Mouse (Mus musculus) kidney, postnatal 14 days (tissue): ENCODE measurements around the gene Fbxl13.

Source experiments
- DNase-seq: peaks from one replicate; pipeline ENCODE4 v3.0.0; 2022; ENCODE audit warnings: mixed read lengths

The Fbxl13 gene

DNA sequence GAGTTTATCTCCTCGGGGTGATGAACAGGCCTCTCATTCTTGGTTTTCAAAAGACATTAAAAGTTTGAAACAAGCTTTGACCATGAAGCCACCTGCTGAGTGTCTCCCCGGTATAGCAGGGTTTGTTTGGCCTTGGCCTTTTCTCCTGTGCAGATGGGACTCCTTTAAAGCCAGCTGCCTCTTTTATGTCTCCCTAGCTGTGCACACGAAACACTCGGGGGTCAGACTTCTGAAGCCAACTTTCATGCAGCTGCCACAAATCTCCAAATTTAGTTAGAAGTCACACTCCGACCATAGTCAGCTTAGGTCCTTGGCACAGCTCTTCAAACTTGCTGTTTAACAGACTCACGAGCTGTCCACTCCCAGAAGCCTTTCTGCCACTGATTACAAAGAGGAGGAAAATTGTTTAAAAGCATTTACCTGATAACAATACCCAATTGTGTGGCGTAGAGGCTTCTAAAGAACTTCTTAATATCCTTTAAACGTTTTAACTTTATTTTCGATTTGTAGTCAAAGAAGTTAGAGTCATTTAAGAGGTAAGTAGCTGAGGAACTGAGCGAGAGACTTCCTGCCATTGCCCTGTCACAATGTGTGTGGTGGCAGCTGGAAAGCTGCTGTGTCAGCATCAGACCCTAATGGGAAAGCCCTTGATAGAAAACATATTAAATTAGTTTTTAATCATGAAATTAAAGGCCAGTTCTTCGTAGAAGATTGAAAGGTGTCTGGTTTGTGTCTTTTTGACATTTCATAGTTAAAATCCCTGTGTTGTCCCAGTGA lies 162.8 kb downstream of the Fbxl13 start:
- no peak for DNase-seq

DNA sequence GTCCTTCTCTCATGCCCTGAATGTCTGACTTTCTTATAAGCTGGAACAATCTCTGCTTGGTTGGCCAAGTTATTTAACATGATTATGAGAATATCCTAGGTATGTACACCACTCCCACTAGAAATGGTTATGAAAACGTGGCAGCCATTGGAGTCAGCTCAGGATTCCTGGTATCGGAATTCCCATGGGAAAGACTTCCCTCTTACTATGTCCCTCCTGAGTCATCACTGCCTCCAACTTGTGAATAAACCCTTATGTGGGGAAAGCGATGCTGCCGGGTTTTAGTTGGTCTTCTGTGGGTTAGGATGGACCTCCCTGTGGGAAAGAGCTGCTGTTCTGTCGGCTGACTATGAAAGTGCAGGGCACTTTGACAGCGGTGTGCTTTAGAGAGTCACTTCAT lies 163.9 kb downstream of the Fbxl13 start:
- no peak for DNase-seq

DNA sequence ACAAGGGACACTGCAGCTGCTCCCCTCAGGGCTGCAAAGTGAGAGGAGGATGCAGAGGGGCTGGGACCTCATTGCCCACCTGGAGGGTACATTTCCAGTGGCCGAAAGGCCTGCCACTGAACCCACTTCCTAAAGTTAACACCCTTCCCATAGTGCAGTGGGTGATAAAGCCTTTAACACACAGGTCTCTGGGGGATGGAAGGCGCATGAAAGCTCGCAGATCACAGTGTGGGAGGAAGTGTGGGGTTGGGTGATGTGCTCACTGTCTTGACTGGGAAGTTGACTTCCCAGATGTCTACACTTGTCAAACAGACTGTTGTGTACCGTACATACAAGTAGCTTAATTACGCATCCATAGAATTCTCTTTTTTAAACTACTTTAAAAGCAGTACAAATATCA lies 165.7 kb downstream of the Fbxl13 start:
- DNase-seq: no peak

DNA sequence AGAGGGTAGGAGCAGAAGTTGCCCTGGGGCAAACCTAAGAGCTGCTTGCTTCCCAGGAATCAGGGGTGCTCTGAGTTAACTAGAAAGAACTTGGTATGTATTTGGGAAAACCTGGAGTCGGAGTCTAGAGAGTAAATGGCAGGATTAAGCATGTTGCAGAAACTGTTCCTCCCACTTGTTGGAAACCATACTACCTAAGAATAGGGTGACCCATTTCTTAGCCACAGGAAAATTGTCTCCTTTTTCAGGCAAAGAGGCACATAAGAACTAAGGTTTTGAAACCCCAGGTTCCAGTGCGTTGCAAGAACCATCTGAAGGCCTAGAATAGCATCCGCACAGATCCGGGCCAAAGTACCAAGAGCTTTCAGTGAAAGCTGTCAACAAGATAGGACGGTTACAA lies 167.0 kb downstream of the Fbxl13 start:
- DNase-seq: no peak

DNA sequence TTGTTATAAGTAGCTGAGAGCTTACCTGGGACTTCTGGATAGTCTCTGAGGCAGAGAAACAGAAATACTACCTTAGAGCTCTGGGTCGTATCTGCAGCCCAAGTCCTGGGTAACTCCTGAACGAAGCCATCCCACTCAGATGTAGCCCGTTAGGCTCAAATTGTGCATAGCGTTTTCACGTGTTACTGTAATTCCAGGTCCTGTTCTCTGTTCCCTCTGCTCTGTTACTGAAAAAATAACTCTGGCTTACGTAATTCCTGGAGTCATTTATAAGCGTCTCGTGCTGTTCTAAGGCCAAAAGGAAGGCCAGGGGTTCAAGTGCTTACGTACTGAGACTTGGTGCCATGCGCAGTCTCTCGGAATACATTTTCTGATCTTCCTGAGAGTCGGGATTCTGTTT lies 177.3 kb downstream of the Fbxl13 start:
- DNase-seq: no peak

DNA sequence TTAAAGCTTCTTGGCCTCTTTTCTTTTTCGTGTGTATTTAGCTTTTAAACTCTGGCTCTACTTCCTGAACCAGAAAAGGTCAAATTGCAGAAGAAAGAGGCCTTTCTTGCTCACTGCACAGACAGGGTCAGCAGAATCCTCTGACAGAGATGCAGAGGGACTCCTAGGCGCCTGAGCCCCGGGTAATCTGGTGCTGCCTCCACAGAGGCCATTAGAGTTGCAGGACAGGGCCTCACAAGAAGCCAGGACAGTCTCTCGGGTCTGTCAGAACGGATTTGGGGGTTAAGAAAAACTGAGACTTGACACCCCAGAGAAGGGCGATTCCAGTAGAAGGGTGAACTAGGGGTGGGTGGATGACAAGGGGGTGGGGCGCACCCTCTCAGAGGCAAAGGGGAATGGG lies 178.0 kb downstream of the Fbxl13 start:
- DNase-seq: peak; percentile 54

DNA sequence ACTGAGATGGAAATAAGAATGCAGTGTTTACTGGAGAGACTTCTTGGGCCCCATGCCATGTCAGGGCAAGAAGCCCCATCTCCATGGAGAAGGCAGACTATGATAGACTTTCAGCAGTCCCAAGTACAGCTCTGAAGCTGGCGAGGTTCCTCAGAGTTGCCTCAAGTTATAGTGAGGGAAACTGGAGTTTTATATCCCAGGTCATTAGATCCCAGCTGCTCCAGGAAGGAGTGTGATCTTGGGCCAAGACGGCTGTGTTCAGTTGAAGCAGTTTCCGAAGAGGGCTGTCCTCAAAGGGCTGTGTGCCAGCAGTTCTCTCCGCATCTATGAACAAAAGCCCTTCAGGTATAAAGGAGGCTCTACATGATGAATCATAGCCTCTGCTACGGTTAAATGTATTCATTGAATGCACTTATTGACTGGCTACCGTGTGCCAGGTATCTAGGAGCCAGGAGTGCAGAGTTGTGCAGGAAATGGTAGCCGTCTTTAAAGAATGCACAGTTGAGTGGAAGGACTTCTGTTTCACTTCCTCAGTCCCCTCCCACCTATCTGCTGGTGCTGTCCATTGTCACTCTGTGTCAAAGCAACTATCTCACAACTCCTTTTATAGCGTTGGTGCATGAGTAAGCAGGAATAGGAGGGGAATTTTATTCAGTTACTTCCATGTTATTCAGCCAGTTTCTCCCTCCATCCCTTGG lies 204.5 kb downstream of the Fbxl13 start:
- peak; percentile 65 for DNase-seq

DNA sequence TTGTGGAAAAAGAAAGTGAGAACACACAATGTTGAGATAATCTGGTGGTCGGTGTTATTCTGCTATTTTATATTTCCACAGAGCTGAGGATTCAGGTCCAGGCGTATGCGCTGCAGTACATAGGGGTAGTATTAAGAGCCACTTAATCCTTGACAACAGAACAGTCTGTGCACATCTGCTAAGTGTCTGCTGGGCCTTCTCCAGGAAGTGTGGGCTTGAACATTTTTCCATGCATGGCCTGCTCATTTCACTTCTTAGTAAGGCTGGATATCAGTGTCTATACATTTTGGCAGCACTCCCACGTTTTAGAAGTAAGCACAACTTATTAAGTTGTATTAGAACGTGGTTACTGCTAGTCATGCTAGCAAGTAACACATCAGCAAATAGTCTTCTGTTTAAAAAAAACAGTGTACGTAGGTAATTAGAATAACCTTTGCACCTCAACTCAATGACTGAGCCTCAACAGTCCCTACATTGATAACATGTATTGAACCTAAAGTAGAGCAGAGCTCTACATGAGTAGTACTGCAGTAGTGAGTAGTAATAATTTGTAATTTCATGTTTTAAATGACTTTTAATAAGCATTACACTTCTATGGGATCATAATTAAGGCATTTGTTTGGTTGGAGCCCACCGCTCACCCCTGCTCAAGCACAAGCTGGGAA lies 205.9 kb downstream of the Fbxl13 start:
- DNase-seq: no peak

DNA sequence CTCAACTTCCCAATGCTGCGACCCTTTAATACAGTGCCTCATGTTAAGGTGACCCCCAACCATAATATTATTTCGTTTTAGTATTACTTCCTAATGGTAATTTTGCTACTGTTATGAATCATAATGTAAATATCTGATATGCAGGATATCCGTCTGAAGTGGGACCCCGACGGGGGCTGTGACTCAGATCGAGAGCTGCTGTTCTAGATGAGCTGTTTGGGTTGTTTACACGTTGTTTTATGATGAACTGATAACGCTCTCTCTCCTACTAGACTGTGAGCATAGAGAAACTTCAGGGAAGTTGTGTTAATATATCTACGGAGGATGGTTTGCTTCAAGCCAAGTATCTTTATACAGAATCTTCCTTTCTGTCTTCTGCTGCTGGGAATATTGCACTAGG lies 207.0 kb downstream of the Fbxl13 start:
- no peak for DNase-seq

DNA sequence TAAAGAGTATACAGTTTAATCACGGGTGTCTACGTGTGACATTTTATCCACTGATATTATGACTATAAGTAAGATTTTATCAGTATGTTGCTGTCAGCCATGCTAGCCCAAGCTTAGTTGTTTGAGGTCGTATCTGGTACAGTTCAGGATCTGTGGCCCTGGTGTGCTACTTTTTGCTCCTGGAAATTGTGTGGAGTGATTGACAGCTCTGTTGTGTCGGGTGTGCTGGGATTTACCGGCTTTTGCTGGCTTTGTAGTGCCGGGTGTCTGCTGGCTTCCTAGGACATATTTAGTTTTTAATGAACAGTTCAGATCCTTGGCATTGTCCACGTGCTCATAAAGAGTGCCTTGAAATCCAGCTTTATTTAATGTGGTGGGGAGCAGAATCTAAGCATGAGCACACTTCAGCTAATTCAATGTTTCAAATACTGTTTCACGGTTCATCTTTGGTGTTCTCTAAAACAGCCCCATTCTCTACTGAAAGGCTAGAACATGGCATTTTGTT lies 208.9 kb downstream of the Fbxl13 start:
- no peak for DNase-seq

DNA sequence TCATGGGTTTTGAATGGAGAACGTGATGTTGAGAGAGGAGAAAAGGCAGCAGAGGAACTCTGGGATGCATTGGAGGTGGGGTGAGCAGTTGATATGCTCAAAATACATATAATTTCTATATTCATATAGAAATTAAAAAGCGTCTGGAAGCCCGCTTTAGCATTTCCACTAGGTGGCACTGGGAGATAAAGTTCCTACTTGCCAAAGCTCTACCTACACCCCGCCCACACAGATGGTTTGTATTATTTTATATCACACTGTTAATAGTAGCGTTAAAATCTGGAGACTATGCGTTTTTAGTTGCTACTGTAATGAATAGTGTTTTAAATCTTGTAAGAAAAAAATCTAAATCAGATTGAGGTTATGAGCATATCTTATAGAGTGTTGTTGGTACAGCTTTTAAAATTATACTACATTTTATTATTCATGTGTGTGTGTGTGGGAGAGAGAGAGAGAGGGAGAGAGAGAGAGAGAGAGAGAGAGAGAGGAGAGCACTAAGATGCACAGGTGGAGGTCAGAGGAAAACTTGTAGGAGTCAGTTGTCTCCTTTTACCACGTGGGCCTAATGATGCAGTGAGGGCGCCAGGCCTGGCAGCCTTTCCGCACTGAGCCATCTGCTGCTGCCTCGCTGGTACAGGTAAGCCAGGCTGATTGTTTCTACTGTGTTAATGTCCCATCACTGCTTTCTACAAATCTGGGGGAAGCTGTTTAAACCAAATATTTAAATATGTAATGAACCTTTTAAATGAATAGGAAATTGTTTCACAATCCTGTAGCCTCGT lies 211.1 kb downstream of the Fbxl13 start:
- DNase-seq: no peak
